Mouse (Mus musculus): ENCODE measurements around the gene Nfia. TPM values are rescaled to one million over a fixed set of nuclear protein-coding genes. Genes with fewer than 3 reads are reported as not detected.

Gene Nfia
- total RNA-seq, 2 experiments from 2014 or later: 134 to 149 TPM

DNA sequence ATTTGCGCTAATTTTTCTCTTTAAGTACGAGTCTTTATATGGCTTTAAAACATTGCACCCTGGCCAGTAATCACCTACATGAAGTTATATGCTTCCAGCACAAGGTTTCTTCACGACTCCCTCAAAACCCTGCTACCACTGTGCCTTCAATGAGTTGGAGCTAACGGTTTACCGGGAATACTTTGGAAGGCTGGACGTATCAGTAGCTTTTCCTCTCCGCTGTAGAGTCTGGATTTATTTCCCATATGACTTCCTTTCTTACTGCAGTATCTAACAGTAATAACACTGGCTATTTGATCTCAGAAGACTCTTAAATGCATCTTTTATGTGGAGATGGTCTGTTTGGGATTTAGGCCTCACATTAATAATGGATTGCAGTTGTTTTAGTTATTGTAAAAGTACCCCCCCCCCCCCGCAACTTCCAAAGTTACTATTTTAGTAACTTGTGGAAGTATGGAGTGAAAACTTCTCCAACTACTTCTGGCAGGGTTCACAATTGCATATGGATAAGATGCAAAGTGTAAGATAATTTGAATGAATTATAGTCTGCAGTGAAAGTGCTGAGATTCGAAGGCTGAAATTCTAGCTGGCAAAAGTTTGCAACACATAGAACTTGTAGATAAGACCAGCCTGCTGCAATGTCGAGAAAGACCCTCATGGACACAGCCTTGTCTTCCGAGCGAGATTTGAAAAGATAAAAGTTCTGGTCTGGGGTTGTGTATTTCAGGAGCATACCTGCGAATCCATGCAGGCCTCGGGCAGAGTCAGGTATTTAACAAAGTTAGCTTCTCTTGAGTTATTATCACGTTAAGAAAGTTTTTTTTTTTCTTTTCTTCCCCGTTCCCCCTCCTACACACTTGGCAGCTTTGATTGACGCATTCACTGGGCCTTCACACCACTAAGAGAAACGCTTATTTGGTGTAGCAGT, 6.7 kb downstream of the Nfia start:
- intact Hi-C loops (cut with DNase I): loop anchor here (2.0 to 5.0 kb wide), 2 partner anchors 38 to 328 kb away; no protein-coding TSS in a partner anchor
- DNase-seq (ENCODE audit: low spot score): no peak

GRCm38 (mm10) chr4:97780024-97780423, 7.5 kb downstream of the Nfia start:
- no peak for DNase-seq (ENCODE audit: low spot score)
- intact Hi-C loops (cut with DNase I): loop anchor here (1.0 kb wide), 1 partner anchor 126 kb away; no protein-coding TSS in a partner anchor

- intact Hi-C loops (cut with DNase I): loop anchor here (1.0 kb wide), 1 partner anchor 125 kb away; no protein-coding TSS in a partner anchor
- DNase-seq (ENCODE audit: low spot score): no peak
Measured at GRCm38 (mm10) chr4:97780666-97781435, 8.3 kb downstream of the Nfia start.

- no peak for DNase-seq (ENCODE audit: low spot score)
- intact Hi-C loops (cut with DNase I): no loop called here
Measured at GRCm38 (mm10) chr4:97782069-97782468, 9.5 kb downstream of the Nfia start.

DNA sequence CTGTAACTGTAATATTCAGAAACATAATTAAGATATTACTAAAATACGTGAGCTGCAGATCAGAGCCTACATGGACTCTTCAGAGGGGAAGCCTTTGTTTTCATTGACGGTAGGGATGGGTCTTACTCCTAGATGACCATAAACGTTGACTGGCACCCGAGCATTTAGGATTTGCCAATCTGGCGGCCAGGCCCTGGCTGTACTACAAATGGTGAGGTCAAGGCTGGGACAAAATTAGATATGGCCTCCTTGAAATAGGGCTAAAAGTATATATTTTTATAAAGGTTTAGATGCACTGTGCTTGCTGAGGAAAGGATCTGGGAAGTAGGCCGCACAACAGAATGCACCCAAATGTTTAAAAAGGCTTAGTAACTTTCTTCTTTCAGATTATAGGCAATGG, 10.0 kb downstream of the Nfia start:
- intact Hi-C loops (cut with DNase I): no loop called here
- no peak for DNase-seq (ENCODE audit: low spot score)

GRCm38 (mm10) chr4:97783073-97783879, 10.7 kb downstream of the Nfia start:
- no peak for DNase-seq (ENCODE audit: low spot score)
- intact Hi-C loops (cut with DNase I): no loop called here

DNA sequence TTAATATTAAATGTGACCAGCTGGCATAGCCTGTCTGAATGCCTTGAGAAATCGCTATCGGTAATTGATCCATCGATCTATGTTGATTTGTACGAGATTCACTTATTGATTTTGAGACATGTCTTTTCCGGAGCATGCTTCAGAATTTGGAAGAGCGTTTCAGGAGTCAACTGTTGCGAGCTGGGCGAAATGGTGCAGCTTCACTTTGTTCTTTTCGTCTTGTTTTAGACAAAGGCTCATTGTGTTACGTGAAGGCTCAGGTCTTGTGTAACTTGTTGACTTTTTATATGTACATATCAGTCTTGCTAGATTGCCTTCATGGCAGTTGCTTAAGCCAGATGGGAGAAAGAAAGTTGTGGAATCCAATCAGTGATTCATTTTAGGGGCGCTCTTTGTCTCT, 11.7 kb downstream of the Nfia start:
- no peak for DNase-seq (ENCODE audit: low spot score)
- intact Hi-C loops (cut with DNase I): no loop called here

- intact Hi-C loops (cut with DNase I): no loop called here
Measured at GRCm38 (mm10) chr4:97785547-97786271, 13.2 kb downstream of the Nfia start.

DNA sequence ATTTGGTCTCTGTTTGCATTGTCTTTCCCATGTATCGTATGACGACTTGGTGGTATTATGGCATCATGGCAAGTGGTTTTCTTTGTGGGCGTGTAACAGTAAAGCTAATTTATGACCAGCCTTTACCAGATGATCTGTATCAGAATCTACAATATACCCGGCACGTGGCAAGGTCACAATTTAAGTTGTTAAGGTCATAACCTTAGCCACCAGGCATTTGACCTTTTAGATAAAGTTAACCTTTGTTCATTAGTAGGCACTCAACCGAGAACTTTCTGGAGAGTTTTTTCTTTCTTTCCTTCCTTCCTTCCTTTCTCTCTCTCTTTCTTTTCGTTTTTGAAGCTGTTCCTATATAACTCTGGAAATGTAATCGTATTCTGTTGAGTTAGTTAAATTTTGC, 14.0 kb downstream of the Nfia start:
- intact Hi-C loops (cut with DNase I): no loop called here
- DNase-seq (ENCODE audit: low spot score): no peak

More at GRCm38 (mm10) chr4:97785547-97786271, 13.2 kb downstream of the Nfia start:
- no peak for DNase-seq (ENCODE audit: low spot score)

DNA sequence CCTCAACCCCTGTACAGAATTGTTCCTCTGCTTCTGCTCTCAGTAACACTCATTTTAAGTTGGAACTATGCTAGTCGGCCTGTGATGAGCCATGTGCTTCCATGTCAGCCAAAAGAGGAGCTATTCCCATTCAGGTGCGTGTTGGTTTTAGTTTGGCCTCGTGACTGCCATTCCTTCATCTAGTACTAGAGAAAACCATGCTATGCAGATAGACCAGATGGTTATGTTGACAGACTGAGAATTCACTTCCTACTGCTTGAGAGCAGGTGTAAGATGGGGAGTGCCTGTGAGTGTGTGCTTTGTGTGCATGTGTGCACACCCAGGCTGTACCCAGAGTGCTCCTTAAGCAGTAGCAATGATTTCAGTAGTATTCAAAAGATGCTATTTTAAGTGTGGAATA, 15.0 kb downstream of the Nfia start:
- no peak for DNase-seq (ENCODE audit: low spot score)
- intact Hi-C loops (cut with DNase I): no loop called here

- intact Hi-C loops (cut with DNase I): no loop called here
- no peak for DNase-seq (ENCODE audit: low spot score)
Measured at GRCm38 (mm10) chr4:97788537-97788936, 16.0 kb downstream of the Nfia start.

DNA sequence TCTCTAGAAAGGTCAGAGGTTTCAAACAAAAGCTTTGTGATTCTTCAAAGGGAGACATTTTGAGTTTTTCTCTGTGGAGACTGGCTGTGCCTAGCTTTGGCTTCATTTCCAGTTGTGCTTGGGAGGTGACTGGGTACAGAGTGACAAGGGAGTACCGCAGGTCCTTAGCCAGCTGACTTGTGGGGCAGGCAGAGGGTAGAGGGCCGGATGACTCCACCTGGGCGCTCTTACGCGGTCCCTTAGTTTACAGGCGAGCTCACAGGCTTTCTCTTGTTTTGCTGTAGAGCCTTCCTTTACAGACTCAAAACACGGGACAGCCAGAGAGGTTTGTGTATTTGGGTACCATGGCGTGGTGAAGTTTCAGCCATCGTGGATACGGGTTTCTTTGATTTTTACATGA, 21.4 kb downstream of the Nfia start:
- intact Hi-C loops (cut with DNase I): no loop called here
- DNase-seq (ENCODE audit: low spot score): no peak

DNA sequence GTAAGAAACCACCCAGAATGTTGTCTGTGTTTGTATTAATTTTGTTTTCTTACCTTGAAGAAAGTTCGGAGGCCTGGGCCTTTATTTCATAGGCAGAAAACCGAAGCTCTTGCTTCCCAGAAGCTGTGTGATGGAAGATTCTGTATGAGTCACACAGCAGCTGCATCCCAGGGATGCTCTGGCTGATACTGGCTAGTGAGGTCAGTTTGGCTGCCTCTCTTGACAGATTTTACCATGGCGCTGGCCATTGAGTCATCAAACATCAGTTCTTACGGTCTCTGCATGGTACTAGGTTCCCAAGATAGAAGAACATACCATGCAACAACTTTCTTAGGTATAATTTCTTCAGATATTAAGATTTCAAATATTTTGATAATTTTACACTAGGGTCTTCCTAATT, 22.3 kb downstream of the Nfia start:
- intact Hi-C loops (cut with DNase I): loop anchor here (5.0 kb wide), 1 partner anchor 67 kb away; no protein-coding TSS in a partner anchor
- DNase-seq (ENCODE audit: low spot score): peak; percentile 46

DNA sequence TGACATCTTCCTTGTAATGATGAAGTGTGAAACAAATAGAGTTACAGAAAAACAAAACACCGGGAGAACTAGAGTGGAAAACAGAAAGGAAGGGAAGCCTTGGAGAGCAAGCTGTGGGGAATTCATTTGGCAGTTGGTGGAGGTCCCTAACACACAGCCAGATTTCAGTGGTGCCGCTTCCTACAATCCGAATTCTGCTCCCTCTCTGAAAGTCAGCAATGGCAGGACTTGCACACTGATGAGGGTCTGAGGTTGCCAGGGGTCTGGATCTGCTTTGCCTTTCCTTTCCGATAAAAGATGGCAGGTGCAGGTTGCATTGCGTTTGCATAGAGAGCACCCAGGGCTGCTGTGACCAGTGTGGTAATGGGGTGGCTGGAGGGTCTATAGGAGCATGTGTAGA, 23.4 kb downstream of the Nfia start:
- DNase-seq (ENCODE audit: low spot score): no peak
- intact Hi-C loops (cut with DNase I): loop anchor here (5.0 kb wide), 1 partner anchor 66 kb away; no protein-coding TSS in a partner anchor

- intact Hi-C loops (cut with DNase I): loop anchor here (5.0 kb wide), 1 partner anchor 66 kb away; no protein-coding TSS in a partner anchor
- no peak for DNase-seq (ENCODE audit: low spot score)
Measured at GRCm38 (mm10) chr4:97796505-97796904, 24.0 kb downstream of the Nfia start.

GRCm38 (mm10) chr4:97803791-97804190, 31.3 kb downstream of the Nfia start:
- no peak for DNase-seq (ENCODE audit: low spot score)
- intact Hi-C loops (cut with DNase I): no loop called here

- intact Hi-C loops (cut with DNase I): no loop called here
- DNase-seq (ENCODE audit: low spot score): no peak
Measured at GRCm38 (mm10) chr4:97804638-97805037, 32.1 kb downstream of the Nfia start.

GRCm38 (mm10) chr4:97805255-97805654, 32.7 kb downstream of the Nfia start:
- DNase-seq (ENCODE audit: low spot score): no peak
- intact Hi-C loops (cut with DNase I): no loop called here

Data from heart, postnatal 25 days (tissue).